Mouse (Mus musculus) liver, embryonic 12.5 days (tissue): ENCODE data around the gene Rpa3. TPM values are rescaled to one million over a fixed set of nuclear protein-coding genes. Genes with fewer than 3 reads are reported as not detected.
A peak's percentile ranks its signal among the peaks of the same experiment; 100 is the strongest.

Experiments used
- ATAC-seq: fragments of 200-750 bp; cut with Nextera tagmentation; 2 replicates; pipeline ENCODE4 v1.8.0; 2017; ENCODE audit warnings: moderate number of reproducible peaks, mild to moderate bottlenecking, moderate library complexity
- H3K27ac ChIP-seq: fragments of 300-500 bp; sonication (generic); 2 replicates; pipeline ENCODE4 v1.5.1; 2016; ENCODE audit warnings: mild to moderate bottlenecking
- H3K27me3 ChIP-seq: fragments of 300-500 bp; sonication (generic); replicated peaks from 2 replicates; pipeline ENCODE4 v1.6.1; 2016; ENCODE audit warnings: mild to moderate bottlenecking, moderate library complexity
- H3K36me3 ChIP-seq: fragments of 300-500 bp; sonication (generic); 2 replicates; pipeline ENCODE4 v1.6.1; 2016; ENCODE audit warnings: mild to moderate bottlenecking, moderate library complexity
- H3K4me1 ChIP-seq: fragments of 300-500 bp; sonication (generic); 2 replicates; pipeline ENCODE4 v1.6.1; 2016
- H3K4me2 ChIP-seq: fragments of 300-500 bp; sonication (generic); 2 replicates; pipeline ENCODE4 v1.6.1; 2016; ENCODE audit warnings: mild to moderate bottlenecking, moderate library complexity
- H3K4me3 ChIP-seq: fragments of 300-500 bp; sonication (generic); 2 replicates; pipeline ENCODE4 v1.5.1; 2016; ENCODE audit warnings: mild to moderate bottlenecking, moderate library complexity
- H3K9ac ChIP-seq: fragments of 300-500 bp; sonication (generic); 2 replicates; pipeline ENCODE4 v1.6.1; 2016; ENCODE audit warnings: mild to moderate bottlenecking, moderate library complexity
- H3K9me3 ChIP-seq: fragments of 300-500 bp; sonication (generic); replicated peaks from 2 replicates; pipeline ENCODE4 v1.6.1; 2016; ENCODE audit warnings: mild to moderate bottlenecking, moderate library complexity
- WGBS: fragments of 180-500 bp; shearing (Covaris S2); methylation state at CpG from one replicate; pipeline ENCODE4 v1.1.7; 2016; ENCODE audit not compliant: insufficient replicate concordance; 5-methylcytosine and 5-hydroxymethylcytosine counted together
- polyA plus RNA-seq: library from polyadenylated mRNA; unstranded; fragments of >200 nt; fragmentation: Nextera tagmentation; extraction: Ambion mirVana; gene quantifications from 2 replicates; pipeline ENCODE4 v1.2.1, GENCODE M21; 2016

Rpa3 gene
- polyA plus RNA-seq, 1 experiment from 2014 or later = 147 TPM

DNA sequence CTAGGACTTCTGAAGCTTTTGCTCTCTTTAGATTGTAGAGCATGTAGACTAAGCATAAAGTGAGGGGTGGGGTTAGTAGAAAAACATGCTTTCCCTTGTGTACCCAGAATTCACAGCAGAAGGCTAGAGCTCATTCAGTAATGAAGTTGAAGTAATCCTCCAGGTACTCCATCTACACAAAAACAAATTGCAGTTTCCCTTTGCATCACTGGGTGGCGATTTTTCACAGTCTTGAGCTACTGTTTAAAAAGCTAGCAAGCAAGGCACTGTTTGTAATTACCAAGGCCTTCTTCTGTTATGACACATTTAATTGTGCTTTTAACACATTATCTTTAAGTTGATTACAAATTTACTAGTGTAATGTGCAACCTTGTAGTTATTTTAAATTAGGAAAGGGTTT lies 16.1 kb upstream of the Rpa3 start:
- peaks cover 15% of the 10 kb centered on the region for H3K36me3 ChIP-seq
- no peak for ATAC-seq
- no peaks in the 10 kb centered on the region for H3K9me3 ChIP-seq
- H3K4me3 ChIP-seq = no peak overlapping the region
- no peak overlapping the region for H3K4me2 ChIP-seq
- H3K4me1 ChIP-seq = peaks cover 5% of the 10 kb centered on the region
- no peak overlapping the region for H3K27ac ChIP-seq
- 10% methylated on average over 1 of the region's 1 CpGs for WGBS
- no peaks in the 10 kb centered on the region for H3K27me3 ChIP-seq
- H3K9ac ChIP-seq = no peak overlapping the region

DNA sequence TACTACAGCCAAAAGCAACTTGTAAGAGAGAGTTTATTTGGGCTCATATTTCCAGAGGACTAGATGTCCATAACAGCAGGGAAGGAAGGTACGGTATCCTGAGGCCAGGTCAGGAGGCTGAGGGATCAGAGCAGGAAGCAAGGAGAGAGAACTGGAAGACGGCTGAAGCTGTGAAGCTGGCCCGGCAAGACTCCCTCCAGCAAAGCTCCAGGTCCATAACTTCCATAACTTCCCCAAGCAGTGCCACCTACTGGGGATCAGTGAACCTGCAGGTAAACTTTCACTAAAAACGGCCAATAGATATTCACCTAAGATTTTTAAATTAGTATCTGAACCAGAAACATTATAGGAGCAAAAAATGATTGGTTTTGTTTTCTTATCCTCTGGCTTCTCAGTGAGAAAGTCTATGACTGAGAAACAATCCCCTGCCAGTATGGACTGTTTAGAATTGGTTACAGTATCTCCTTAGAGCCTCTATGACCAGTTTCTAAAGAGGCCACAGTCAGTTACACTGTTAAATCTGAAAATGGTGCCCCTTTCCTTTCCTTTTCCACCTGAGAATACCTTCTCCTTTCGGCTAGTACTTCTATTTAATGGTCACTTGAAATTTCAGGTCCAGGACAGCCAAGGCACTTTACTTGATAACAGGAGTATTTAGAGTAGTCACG lies 15.5 kb upstream of the Rpa3 start:
- peaks cover 11% of the 10 kb centered on the region for H3K4me1 ChIP-seq
- no peak overlapping the region for H3K4me2 ChIP-seq
- no peak overlapping the region for H3K4me3 ChIP-seq
- peak; percentile 57; the same call in 1 of the 2 replicates for ATAC-seq
- H3K9ac ChIP-seq = no peak overlapping the region
- no peaks in the 10 kb centered on the region for H3K27me3 ChIP-seq
- 35% methylated on average over 6 of the region's 6 CpGs for WGBS
- H3K36me3 ChIP-seq = peaks cover 15% of the 10 kb centered on the region
- no peak overlapping the region for H3K27ac ChIP-seq
- H3K9me3 ChIP-seq = no peaks in the 10 kb centered on the region

DNA sequence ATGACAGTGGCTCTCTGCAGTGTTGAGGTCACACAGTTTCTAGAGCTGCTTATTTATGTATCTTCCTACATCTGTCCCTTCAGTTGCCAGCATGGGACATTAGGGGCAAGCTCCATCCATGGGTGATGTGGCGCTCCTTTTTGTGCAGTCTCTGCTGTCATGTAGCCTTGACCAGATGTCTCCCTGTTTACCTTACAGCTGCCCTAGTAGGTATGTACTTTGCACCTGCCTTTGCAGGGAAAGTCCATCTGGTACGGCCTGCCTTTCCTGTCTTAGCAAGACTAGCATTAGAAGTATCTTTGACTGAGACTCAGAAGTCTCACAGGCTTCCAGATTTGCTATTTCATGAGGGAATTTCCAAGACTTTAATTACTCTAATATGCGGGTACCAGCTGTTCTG lies 12.1 kb upstream of the Rpa3 start:
- H3K27me3 ChIP-seq = no peaks in the 10 kb centered on the region
- H3K4me2 ChIP-seq = no peak overlapping the region
- H3K36me3 ChIP-seq = peaks cover 10% of the 10 kb centered on the region
- H3K27ac ChIP-seq = no peak overlapping the region
- H3K4me1 ChIP-seq = peaks cover 8% of the 10 kb centered on the region; the same call in 1 of the 2 replicates
- no peaks in the 10 kb centered on the region for H3K9me3 ChIP-seq
- H3K9ac ChIP-seq = no peak overlapping the region
- WGBS = 79% methylated on average over 3 of the region's 3 CpGs
- no peak overlapping the region for H3K4me3 ChIP-seq
- peak; percentile 42; the same call in 1 of the 2 replicates for ATAC-seq

DNA sequence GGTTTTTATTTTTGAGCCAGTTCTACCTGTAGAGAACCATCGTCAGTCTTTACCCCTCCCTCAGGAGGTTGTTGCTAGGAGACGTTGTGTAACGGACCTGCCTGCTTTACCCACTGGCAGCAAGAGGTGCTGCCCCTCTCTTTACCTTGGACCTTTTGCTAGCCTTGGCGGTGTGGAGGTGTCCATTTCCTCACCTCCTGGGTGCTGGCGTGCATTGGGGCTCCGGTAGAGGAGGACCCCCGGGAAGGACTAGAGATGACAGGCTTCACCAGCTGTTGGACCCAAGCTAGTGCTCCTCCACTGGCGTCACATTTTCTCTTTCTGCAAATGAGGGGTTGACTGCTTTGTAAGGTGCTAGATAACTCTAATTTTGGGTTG lies 683 bp upstream of the Rpa3 start:
- WGBS = 2% methylated on average over 8 of the region's 8 CpGs
- no peaks in the 10 kb centered on the region for H3K9me3 ChIP-seq
- H3K9ac ChIP-seq = peak overlapping the region; percentile 84
- H3K4me3 ChIP-seq = peak overlapping the region; percentile 88
- peak; percentile 7 for ATAC-seq
- no peaks in the 10 kb centered on the region for H3K27me3 ChIP-seq
- peak overlapping the region; percentile 86 for H3K27ac ChIP-seq
- peak overlapping the region; percentile 88 for H3K4me2 ChIP-seq
- peaks cover 16% of the 10 kb centered on the region for H3K36me3 ChIP-seq
- H3K4me1 ChIP-seq = peaks cover 20% of the 10 kb centered on the region

DNA sequence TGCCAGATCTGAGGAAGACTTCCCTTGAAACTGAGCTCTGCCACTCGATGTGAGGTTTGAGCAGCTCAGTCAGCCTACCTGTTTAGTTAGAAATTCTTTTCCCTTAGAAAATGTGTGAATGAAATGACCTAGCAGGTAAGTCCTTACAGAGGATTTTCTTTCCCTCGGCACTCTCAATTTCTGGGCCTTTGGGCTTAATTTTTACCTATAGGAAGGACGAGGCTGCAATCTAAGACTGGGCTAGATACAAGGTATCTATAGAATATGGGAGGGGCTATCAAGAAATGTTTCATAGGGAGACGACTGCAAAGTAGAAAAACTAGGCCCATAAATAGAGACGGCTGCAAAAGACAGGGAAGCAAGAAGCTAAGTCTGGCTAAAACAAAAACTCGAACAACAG lies 657 bp downstream of the Rpa3 start:
- Histone ChIP-seq H3K9me3 (no peaks in the 10 kb centered on the region), H3K9ac (peak overlapping the region; percentile 77), H3K36me3 (peaks cover 29% of the 10 kb centered on the region), H3K4me1 (peaks cover 20% of the 10 kb centered on the region), H3K27me3 (no peaks in the 10 kb centered on the region), H3K27ac (peak overlapping the region; percentile 74), H3K4me3 (peak overlapping the region; percentile 88), H3K4me2 (peak overlapping the region; percentile 79)
- 5% methylated on average over 6 of the region's 6 CpGs for WGBS
- ATAC-seq = no peak

DNA sequence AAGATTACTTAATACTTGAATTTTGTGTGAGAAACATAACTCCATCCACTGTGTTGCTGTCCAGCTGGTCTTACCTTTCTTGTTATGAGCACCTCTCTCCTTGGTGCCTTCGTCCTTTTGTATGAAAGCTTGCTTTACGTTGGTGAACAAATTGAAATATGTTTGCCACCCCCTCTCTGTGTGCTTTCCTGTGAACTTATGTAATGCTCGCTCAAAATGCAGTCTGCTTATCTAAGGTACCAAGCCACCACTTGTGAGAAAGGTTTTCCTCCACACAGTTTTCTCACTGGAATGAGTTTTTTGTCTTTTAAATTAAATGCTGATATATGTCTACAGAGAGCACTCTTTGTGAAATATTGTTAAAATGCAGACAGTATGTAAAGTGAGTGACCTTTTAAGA lies 30.4 kb downstream of the Rpa3 start:
- no peak overlapping the region for H3K9ac ChIP-seq
- H3K36me3 ChIP-seq = peaks cover 72% of the 10 kb centered on the region
- 76% methylated on average over 3 of the region's 3 CpGs for WGBS
- no peaks in the 10 kb centered on the region for H3K27me3 ChIP-seq
- H3K4me3 ChIP-seq = no peak overlapping the region
- H3K4me2 ChIP-seq = no peak overlapping the region
- H3K9me3 ChIP-seq = no peaks in the 10 kb centered on the region
- no peak overlapping the region for H3K27ac ChIP-seq
- H3K4me1 ChIP-seq = no peaks in the 10 kb centered on the region
- no peak for ATAC-seq

DNA sequence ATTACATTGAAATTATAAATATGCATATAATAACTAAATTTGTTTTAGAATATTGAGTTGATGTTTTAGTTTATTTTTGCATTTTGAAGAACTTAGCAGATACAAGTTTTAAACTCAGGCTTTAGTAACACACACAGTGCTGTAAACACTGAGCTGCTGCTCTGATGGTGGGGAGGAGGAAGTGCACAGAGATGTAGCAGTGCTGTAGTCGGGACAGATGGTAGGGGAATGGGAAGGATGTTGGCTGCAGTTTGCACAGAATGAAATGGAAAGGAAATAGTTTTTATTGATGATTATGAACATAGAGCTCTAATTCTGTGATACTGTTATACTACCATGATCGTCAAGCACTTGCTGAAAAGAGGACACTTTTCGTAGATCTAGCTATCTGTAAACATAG lies 31.9 kb downstream of the Rpa3 start:
- H3K4me1 ChIP-seq = no peaks in the 10 kb centered on the region
- no peak overlapping the region for H3K4me2 ChIP-seq
- ATAC-seq = no peak
- no peak overlapping the region for H3K27ac ChIP-seq
- H3K9me3 ChIP-seq = no peaks in the 10 kb centered on the region
- H3K27me3 ChIP-seq = no peaks in the 10 kb centered on the region
- no peak overlapping the region for H3K4me3 ChIP-seq
- no peak overlapping the region for H3K9ac ChIP-seq
- 74% methylated on average over 3 of the region's 3 CpGs for WGBS
- peaks cover 66% of the 10 kb centered on the region for H3K36me3 ChIP-seq

DNA sequence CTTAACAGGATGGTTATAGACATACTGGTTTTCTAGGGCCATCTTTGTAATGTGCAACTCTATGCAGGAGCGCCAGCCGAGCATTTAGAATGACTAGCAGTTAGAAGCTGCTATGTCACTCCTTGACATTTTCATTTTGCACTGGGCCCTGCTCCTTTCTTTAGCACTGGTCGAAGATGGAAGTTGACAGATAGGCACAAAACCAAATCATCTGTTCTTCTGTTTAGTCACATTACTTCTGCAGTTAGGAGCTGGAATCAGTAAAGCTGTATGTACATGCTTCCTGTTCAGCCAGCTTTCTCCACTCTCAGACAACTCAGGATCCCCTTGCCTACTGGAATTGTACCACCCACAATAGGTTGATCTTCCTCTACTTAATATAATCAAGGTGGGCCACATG lies 48.3 kb downstream of the Rpa3 start:
- 55% methylated on average over 3 of the region's 3 CpGs for WGBS
- peaks cover 11% of the 10 kb centered on the region for H3K4me1 ChIP-seq
- no peaks in the 10 kb centered on the region for H3K9me3 ChIP-seq
- H3K36me3 ChIP-seq = peaks cover 31% of the 10 kb centered on the region
- H3K27ac ChIP-seq = peak overlapping the region; percentile 40
- ATAC-seq = no peak
- H3K27me3 ChIP-seq = no peaks in the 10 kb centered on the region
- peak overlapping the region; percentile 79 for H3K4me3 ChIP-seq
- H3K4me2 ChIP-seq = peak overlapping the region; percentile 76
- peak overlapping the region; percentile 94; the same call in 1 of the 2 replicates for H3K9ac ChIP-seq

DNA sequence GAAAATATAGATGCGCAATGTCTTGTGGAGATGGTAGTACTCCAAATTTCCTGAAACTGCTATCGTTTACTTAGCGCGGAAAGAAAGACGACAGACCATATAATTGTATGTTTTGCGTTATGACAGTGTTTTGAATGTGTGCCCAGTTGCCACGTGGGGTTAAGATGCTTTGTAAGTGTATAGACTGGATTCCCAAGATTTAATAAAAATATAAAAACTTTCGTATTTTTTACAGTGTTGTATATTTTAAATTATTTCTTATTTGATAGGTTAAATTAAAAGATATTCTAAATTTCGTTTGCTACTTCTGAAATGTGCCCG lies 49.1 kb downstream of the Rpa3 start:
- Histone ChIP-seq H3K9ac (peak overlapping the region; percentile 94), H3K4me3 (peak overlapping the region; percentile 79), H3K9me3 (no peaks in the 10 kb centered on the region), H3K4me2 (peak overlapping the region; percentile 76), H3K4me1 (peaks cover 11% of the 10 kb centered on the region), H3K27me3 (no peaks in the 10 kb centered on the region), H3K27ac (peak overlapping the region; percentile 91), H3K36me3 (peaks cover 23% of the 10 kb centered on the region)
- 8% methylated on average over 10 of the region's 10 CpGs for WGBS
- ATAC-seq = no peak

DNA sequence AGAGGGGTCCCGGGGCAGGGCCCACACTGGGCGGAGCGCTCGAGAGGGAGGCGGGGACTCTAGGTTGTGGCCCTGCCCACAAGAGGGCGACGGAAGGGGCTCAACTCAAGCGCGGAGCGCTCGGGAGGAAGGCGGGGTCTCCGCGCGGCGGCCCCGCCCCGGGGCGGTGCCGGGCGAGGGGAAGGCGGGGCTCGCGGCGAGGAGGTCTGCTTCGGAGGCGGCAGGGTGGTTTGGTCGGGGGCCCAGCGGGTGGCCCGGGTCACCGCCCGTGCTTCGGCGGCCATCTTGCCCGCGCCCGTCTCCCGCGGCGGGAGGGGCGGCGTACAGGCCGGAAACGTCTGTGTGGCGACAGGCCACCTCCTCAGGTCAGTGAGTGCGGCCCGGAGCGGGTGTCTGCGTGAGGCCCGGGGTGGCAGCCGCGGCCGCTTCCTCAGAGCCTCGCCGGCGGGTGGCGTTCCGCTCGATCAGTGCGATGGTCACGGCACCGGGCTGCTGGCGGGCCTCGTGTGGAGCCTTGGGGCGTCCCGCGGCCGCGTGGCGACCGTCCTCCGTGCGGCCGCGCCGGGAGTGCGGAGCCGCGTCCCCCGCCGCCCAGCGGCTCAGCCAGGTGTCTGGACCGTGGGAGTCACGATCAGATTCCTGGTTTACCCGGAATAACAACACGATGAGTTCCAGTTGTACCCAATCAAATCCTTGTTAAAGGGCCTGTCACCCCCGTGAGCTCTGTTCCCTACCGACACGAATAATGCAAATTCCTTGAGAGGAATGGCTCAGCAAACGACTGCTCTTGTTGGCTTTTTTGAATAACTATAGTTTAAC lies 49.7 kb downstream of the Rpa3 start, which contains the start of gene Mios:
TSS of gene Mios (plus strand) at position 176 of the 819 bp plus-strand sequence.
- Histone ChIP-seq H3K27ac (peak within 1 kb of the TSS; percentile 91), H3K9me3 (no peaks in the 10 kb centered on the region), H3K4me3 (peak within 1 kb of the TSS; percentile 79), H3K36me3 (peaks cover 19% of the 10 kb centered on the region), H3K4me1 (peaks cover 11% of the 10 kb centered on the region), H3K4me2 (peak within 1 kb of the TSS; percentile 76), H3K9ac (peak within 1 kb of the TSS; percentile 94), H3K27me3 (no peaks in the 10 kb centered on the region)
- 1% methylated on average over 75 of the region's 90 CpGs for WGBS
- peak; percentile 98 for ATAC-seq
